Mouse (Mus musculus) kidney, embryonic 15.5 days (tissue): ENCODE data around the gene Bend6. TPM values are rescaled to one million over a fixed set of nuclear protein-coding genes. Genes with fewer than 3 reads are reported as not detected.
"Not testable (repeated sequence)": the region's sequence is repeated elsewhere in the genome, so short reads cannot be mapped to it uniquely, and the experiment has no call there.

Source experiments
- ATAC-seq: fragments of 200-750 bp; cut with Nextera tagmentation; replicated peaks from 2 replicates; pipeline ENCODE4 v1.8.0; 2017; ENCODE audit warnings: moderate TSS enrichment; ENCODE audit not compliant: low FRiP score
- H3K27ac ChIP-seq: fragments of 300-500 bp; sonication (generic); 2 replicates; pipeline ENCODE4 v1.5.1; 2015; ENCODE audit warnings: mild to moderate bottlenecking, inconsistent platforms
- H3K27me3 ChIP-seq: fragments of 300-500 bp; sonication (generic); 2 replicates; pipeline ENCODE4 v1.6.1; 2015; ENCODE audit warnings: inconsistent platforms
- H3K36me3 ChIP-seq: fragments of 300-500 bp; sonication (generic); 2 replicates; pipeline ENCODE4 v1.6.1; 2015; ENCODE audit warnings: inconsistent platforms
- H3K4me1 ChIP-seq: fragments of 300-500 bp; sonication (generic); 2 replicates; pipeline ENCODE4 v1.6.1; 2015; ENCODE audit warnings: inconsistent platforms
- H3K4me2 ChIP-seq: fragments of 300-500 bp; sonication (generic); 2 replicates; pipeline ENCODE4 v1.6.1; 2015; ENCODE audit warnings: moderate library complexity, mild to moderate bottlenecking, inconsistent platforms
- H3K4me3 ChIP-seq: fragments of 300-500 bp; sonication (generic); replicated peaks from 2 replicates; pipeline ENCODE4 v1.5.1; 2015; ENCODE audit warnings: mild to moderate bottlenecking, inconsistent platforms
- H3K9ac ChIP-seq: fragments of 300-500 bp; sonication (generic); 2 replicates; pipeline ENCODE4 v1.6.1; 2015; ENCODE audit warnings: mild to moderate bottlenecking, inconsistent platforms
- H3K9me3 ChIP-seq: fragments of 300-500 bp; sonication (generic); replicated peaks from 2 replicates; pipeline ENCODE4 v1.6.1; 2016; ENCODE audit warnings: inconsistent platforms
- WGBS: fragments of 180-500 bp; shearing (Covaris S2); methylation state at CpG from one replicate; pipeline ENCODE4 v1.1.7; 2015; ENCODE audit warnings: mixed read lengths; 5-methylcytosine and 5-hydroxymethylcytosine counted together
- polyA plus RNA-seq: library from polyadenylated mRNA; unstranded; fragments of >200 nt; fragmentation: Nextera tagmentation; extraction: Ambion mirVana; gene quantifications from 2 replicates; pipeline ENCODE4 v1.2.1, GENCODE M21; 2015

The Bend6 gene
- polyA plus RNA-seq, 1 experiment from 2014 or later, result 0.64 TPM

DNA sequence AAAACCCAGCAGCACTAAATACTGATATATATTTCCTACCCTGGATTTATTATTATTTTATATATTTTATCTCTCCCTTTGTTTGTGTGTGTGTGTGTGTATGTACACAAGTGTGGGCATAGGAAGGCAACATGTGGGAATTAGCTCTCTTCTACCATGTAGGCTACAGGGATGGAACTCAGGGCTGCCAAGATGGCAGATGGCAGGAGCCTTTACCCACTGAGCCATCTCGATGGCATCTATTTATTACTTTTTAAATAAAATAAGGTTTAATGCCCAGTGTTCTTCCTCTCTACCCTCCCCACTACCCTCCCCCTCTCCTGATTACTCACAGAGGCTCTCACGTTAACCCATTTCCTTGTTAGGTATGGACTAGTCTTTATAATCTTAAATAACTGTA is 38.6 kb downstream of the Bend6 start:
- no peak for ATAC-seq
- no peak overlapping the region for H3K4me3 ChIP-seq
- no peaks in the 10 kb centered on the region for H3K27me3 ChIP-seq
- no peak overlapping the region for H3K27ac ChIP-seq
- H3K36me3 ChIP-seq, result no peaks in the 10 kb centered on the region
- no peak overlapping the region for H3K4me2 ChIP-seq
- H3K9ac ChIP-seq, result no peak overlapping the region
- H3K9me3 ChIP-seq, result no peaks in the 10 kb centered on the region
- 89% methylated on average over 2 of the region's 2 CpGs for WGBS
- no peaks in the 10 kb centered on the region for H3K4me1 ChIP-seq

DNA sequence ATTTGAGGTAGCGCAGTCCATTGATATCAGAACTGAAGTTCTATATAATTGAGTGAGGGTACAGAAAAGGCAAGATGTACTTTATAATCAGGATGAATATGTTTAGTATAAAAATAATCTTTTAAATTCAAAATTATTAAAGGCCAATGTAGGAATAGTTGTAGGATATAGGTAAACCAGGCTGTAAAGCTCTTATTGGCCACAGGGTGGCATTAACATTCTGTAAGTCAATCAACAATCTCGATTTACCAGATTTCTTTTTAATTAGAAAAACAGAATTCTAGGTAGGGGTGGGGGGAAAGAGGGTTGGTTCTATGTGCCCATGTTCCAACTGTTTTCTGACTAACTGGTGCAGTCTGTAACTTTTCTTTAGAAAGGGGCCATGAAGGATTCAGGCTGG is 60.8 kb downstream of the Bend6 start:
- no peak overlapping the region for H3K27ac ChIP-seq
- no peak overlapping the region for H3K9ac ChIP-seq
- H3K27me3 ChIP-seq, result no peaks in the 10 kb centered on the region
- no peak overlapping the region for H3K4me3 ChIP-seq
- H3K36me3 ChIP-seq, result no peaks in the 10 kb centered on the region
- 93% methylated on average over 2 of the region's 2 CpGs for WGBS
- H3K4me1 ChIP-seq, result no peaks in the 10 kb centered on the region
- H3K4me2 ChIP-seq, result no peak overlapping the region
- no peak for ATAC-seq
- no peaks in the 10 kb centered on the region for H3K9me3 ChIP-seq

DNA sequence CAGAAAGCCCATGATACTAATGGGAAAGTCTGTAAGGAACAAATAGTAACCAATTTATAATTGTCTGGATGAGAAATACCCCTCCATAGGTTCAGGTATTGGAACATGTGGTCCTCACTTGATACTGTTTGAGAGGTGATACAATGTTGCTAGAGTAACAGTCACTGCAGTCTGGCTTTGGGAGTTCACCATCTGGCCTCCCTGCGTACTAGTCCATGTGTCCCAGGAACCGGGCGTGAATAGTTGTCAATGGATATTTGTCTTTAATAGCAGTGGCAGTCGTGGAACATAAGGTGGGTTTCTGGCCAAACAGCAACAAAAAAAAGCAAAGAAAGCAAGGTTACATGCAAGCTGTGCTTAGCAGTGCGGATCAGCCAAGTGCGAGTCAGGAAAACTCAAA is 63.8 kb downstream of the Bend6 start:
- no peaks in the 10 kb centered on the region for H3K36me3 ChIP-seq
- no peak overlapping the region for H3K9ac ChIP-seq
- WGBS, result 74% methylated on average over 6 of the region's 6 CpGs

DNA sequence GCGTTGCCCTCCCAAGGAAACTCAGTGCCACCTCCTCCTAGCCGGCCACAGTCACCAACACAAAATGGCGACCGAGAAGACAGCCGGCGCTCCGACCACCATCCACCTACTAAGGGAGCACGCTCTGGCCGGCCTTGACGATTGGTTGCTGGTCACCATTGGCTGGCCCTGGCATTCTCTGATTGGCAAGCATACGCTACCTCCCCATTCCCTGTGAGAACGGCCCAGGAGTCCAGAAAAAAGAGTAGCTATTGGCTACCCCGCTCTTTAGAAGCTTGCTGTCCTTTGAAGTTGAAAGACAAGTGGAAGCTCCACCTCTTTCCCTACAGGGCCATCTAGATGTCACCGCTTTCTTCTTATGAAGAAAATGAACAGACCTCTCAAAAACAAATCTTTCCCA is 68.7 kb downstream of the Bend6 start:
- not testable (repeated sequence) for H3K4me1 ChIP-seq, H3K27me3 ChIP-seq, H3K4me2 ChIP-seq, H3K27ac ChIP-seq, H3K4me3 ChIP-seq, ATAC-seq, H3K9me3 ChIP-seq, H3K36me3 ChIP-seq, H3K9ac ChIP-seq
- WGBS, result 94% methylated on average over 14 of the region's 14 CpGs

More for the DNA sequence above, 63.8 kb downstream of the Bend6 start:
- Histone ChIP-seq H3K4me3 (no peak overlapping the region), H3K27ac (no peak overlapping the region), H3K27me3 (no peaks in the 10 kb centered on the region), H3K4me2 (no peak overlapping the region), H3K9me3 (no peaks in the 10 kb centered on the region), H3K4me1 (no peaks in the 10 kb centered on the region)
- no peak for ATAC-seq

DNA sequence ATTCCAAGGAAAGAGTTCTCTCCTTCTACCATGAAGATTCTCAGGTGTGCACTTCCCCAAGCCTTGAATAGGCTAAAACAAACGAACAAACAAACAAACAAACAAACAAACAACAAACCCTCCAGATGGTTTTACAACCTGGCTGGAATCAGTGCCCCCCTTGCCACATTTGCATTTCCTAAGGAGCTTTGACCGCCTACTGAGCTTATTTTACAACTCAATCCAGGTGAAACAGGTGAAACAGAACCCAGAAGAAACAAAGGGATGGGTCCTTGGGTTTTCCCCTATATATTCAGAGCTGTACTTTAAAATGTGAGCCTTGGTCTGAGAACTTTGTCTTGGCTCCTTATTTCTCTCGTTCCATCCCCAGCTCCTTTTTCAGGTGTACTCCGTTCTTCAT is 77.0 kb downstream of the Bend6 start:
- no peaks in the 10 kb centered on the region for H3K4me1 ChIP-seq
- H3K9ac ChIP-seq, result no peak overlapping the region
- no peak for ATAC-seq
- H3K4me2 ChIP-seq, result no peak overlapping the region
- H3K27ac ChIP-seq, result no peak overlapping the region
- H3K36me3 ChIP-seq, result no peaks in the 10 kb centered on the region
- H3K27me3 ChIP-seq, result no peaks in the 10 kb centered on the region
- no peak overlapping the region for H3K4me3 ChIP-seq
- peaks cover 7% of the 10 kb centered on the region for H3K9me3 ChIP-seq
- 65% methylated on average over 4 of the region's 4 CpGs for WGBS

DNA sequence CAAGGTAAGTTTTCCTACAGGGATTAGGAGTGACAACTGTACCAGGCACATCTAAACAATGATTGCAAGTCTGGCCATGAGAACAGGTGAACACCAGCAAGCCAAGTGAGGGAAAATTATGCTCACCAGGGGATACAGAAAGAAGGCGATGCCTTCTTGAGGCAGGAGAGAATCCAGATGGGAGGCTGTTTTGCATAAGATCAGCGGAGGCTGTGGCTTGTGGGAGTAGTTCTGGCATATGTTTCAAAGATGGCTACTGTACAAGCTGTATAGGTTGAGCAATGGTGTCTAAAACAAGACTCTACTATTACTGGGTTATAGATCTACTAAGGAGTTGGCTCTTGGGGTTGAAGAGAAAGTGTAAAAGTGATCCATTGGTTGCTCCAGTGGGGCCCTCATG is 89.7 kb downstream of the Bend6 start:
- H3K4me2 ChIP-seq, result no peak overlapping the region
- no peak overlapping the region for H3K9ac ChIP-seq
- WGBS, result 81% methylated on average over 2 of the region's 2 CpGs
- no peaks in the 10 kb centered on the region for H3K9me3 ChIP-seq
- peaks cover 11% of the 10 kb centered on the region for H3K4me1 ChIP-seq
- H3K27me3 ChIP-seq, result no peaks in the 10 kb centered on the region
- H3K27ac ChIP-seq, result no peak overlapping the region
- no peak overlapping the region for H3K4me3 ChIP-seq
- 0 out of 2 replicates have a peak, but pooled peaks cover 3% of the 10 kb centered on the region for H3K36me3 ChIP-seq
- no peak for ATAC-seq

DNA sequence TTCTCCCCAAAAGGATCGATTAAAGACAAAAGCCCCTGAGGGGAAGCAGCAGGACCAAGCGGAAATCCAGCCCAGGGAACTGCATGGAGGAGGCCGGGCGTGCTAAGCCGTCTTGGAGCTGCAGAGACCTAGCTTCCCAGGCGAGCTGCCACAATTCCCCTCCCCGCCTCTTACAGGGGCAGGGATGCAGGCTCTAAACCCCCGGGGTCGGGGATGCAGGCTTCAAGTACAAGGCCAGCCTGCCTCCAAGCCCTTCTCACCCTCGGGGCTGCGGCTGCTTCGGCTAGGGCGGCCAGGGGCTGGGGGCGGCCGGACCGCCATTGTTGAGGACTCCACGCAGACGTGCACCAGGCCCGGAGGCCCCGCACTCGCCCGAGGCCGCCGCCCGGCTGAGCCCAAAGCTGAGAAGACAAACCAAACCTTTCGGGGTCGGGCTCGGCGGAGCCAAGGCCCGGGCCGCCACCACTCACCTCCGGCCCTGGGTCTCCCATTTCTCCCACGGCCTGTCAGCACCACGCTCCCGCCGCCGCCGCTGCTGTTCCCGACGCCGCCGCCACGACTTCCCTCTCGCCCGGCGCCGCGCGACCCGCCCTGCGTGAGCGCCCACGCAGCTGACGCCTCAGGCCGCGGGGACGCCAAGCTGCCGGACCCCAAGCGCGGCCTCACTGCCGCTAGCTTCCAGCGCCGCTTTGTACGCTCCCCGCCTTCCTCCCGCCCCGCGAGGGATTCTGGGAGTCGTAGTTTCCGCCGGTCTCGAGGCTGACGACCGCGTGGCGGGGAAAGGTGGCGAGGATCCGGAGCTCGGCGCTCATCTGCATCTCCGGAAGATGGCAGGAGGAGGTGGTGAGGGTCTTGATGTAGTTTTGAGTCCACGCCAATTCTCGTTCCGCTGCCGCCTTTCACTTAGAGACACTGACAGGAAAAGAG is 93.5 kb downstream of the Bend6 start, which contains the start of gene Zfp451:
Zfp451 (minus strand) TSS at position 728 of the 927 bp plus-strand sequence.
- Histone ChIP-seq H3K27me3 (no peaks in the 10 kb centered on the region), H3K9ac (peak within 1 kb of the TSS; percentile 98), H3K4me2 (peak within 1 kb of the TSS; percentile 66), H3K4me3 (peak within 1 kb of the TSS; percentile 96), H3K4me1 (peaks cover 16% of the 10 kb centered on the region), H3K27ac (peak within 1 kb of the TSS; percentile 92), H3K9me3 (no peaks in the 10 kb centered on the region), H3K36me3 (peaks cover 36% of the 10 kb centered on the region)
- under 1% methylated on average over 74 of the region's 85 CpGs for WGBS
- ATAC-seq, result peak; percentile 96

DNA sequence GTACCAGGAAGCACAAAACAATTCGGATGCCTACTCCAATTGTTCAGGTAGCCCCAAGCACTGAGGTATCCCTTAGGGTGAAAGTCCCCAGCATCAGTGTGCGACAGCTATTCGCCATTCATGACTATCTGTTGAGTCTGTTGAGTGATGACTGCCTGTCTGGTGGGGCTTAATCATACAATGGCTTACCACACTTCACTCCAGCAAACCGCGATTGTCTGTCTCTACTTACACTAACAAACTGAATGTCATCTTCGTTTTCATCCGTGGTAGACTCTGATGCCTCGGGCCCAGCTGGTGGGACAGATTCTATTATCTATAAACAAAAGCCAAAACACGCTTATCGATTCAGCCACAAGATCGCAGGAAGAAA is 94.1 kb downstream of the Bend6 start:
- peak overlapping the region; percentile 92 for H3K27ac ChIP-seq
- peaks cover 41% of the 10 kb centered on the region for H3K36me3 ChIP-seq
- H3K9ac ChIP-seq, result peak overlapping the region; percentile 98
- no peaks in the 10 kb centered on the region for H3K9me3 ChIP-seq
- H3K4me2 ChIP-seq, result peak overlapping the region; percentile 66
- peak; percentile 20; the same call in 1 of the 2 replicates for ATAC-seq
- H3K4me3 ChIP-seq, result peak overlapping the region; percentile 96
- 8% methylated on average over 11 of the region's 11 CpGs for WGBS
- no peaks in the 10 kb centered on the region for H3K27me3 ChIP-seq
- peaks cover 16% of the 10 kb centered on the region for H3K4me1 ChIP-seq

DNA sequence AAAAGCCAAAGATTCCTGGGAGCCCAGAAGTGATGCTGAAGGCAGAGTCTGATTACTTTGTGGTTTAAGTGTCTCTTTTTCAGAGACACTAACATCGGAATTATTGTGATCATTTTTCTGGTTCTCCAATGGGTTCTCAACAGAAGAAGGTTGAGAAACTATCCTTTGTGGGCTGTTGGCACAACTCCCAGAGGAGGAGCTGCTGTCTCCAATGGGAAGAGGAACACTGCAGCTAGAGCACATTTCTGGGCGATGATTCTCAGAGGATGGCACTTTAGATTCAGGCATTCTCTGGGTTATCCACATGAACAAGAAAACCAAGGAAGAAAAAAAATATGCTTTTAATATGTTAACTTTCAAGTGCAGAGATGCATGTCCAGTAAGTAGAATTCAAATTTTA is 104.3 kb downstream of the Bend6 start:
- Histone ChIP-seq H3K36me3 (peaks cover 87% of the 10 kb centered on the region), H3K9me3 (no peaks in the 10 kb centered on the region; the same call in 1 of the 2 replicates), H3K4me1 (no peaks in the 10 kb centered on the region), H3K27me3 (no peaks in the 10 kb centered on the region), H3K4me2 (no peak overlapping the region), H3K4me3 (no peak overlapping the region), H3K9ac (no peak overlapping the region), H3K27ac (no peak overlapping the region)
- 93% methylated on average over 2 of the region's 2 CpGs for WGBS
- ATAC-seq, result no peak

Other genes with a start within 250 kb of the Bend6 start
- gene Prim2, start 238.0 kb downstream of the Bend6 start, polyA plus RNA-seq, result 37.1 and 39.1 TPM in 2 replicates
- gene Rab23, start 187.9 kb downstream of the Bend6 start, polyA plus RNA-seq, result 28.0 and 30.2 TPM in 2 replicates
- 84.7 and 87.6 TPM in 2 replicates for gene Bag2, start 150.0 kb downstream of the Bend6 start, polyA plus RNA-seq
- 25.3 and 26.7 TPM in 2 replicates for gene Zfp451, start 93.2 kb downstream of the Bend6 start, polyA plus RNA-seq
- 25.6 and 27.9 TPM in 2 replicates for gene Dst, start 409 bp upstream of the Bend6 start, polyA plus RNA-seq